Mouse (Mus musculus) adrenal gland, postnatal 14 days (tissue): ENCODE data around the gene Ide. TPM values are rescaled to one million over a fixed set of nuclear protein-coding genes. Genes with fewer than 3 reads are reported as not detected.
"Not testable (repeated sequence)": the region's sequence is repeated elsewhere in the genome, so short reads cannot be mapped to it uniquely, and the experiment has no call there.

Experiments
- DNase-seq: peaks from one replicate; pipeline ENCODE4 v3.0.0; 2021; ENCODE audit warnings: mixed read lengths
- total RNA-seq: library from RNA; stranded (reverse); gene quantifications from 2 replicates; pipeline ENCODE4 v1.2.3, GENCODE M21; 2021

Ide gene
- total RNA-seq, 1 experiment from 2014 or later = 81.1 TPM

DNA sequence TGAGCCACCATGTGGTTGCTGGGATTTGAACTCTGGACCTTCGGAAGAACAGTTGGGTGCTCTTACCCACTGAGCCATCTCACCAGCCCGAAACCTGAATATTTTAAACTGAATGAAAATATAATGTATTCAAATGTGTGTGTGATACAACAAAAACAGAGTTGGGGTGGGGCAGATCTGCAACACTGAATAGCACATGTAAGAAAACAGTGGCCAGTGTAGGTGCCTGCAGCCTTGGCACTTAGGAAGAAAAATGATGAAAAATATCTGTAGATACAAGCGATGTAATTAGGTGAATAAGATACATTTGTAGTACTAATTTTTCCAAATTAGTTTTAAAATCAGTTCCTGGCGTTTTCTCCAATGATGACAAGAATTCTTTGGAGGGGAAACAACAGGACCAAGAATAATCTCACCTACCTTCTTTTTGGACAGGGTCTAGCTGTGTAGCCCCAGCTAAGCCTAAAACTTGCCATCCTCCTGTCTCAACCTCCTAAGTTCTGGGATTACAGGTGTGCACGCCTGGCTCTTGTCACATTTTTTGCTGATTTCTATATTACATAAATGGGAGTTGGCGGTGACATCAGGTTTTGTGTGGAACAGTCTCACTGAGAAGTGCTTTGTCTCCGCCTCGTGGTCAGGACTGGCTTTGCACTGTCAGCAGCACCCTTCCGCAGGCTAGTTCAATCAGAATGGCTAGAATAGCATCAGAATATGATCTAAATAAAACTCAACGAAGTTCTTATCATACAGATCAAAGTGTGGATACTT lies 72.1 kb downstream of the Ide start:
- peak; percentile 96 for DNase-seq

DNA sequence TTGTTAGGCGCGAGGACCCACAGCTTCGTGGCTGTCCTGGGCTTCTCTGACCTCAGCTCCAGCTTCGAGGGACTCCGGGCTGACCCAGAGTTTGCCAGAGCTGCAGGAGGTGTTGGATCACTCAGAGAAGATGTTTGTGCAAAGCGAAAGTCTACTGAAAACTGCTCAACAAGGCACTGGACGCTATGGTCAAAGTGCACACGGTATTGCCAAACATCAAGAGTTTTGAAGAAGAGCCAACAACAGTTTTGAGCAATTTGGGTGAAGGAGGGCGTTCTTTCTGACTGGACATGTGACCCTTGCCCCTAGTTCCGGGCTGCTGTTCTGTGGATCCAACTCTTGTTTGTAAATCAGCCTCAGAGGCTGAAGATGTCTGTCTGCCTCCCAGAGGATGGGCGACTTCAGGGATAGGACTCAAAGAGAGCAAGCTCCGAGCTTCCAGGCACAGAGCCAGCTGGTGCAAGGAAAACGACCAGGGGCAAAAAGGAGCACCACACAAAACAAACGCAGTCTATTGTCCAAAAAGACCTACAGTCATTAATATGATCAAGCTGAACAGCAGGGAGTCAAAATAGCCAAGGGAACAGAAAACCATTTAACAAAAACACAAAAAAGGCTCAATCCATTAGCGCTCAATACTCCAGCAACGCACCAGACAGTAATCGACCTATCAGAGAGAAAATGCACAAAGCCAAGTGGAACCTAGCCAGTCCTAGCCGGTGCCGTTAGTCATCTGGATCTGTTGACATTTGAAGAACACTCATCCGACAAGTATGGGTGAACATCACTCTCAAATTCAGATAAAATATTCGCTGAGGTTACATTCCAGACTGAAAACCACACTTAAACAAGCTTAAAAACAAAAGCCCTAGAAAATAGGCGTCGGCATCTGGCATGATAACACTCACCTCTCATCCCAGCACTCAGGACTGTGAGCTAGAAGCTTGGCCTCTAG lies 73.4 kb downstream of the Ide start:
- peak; percentile 88 for DNase-seq

DNA sequence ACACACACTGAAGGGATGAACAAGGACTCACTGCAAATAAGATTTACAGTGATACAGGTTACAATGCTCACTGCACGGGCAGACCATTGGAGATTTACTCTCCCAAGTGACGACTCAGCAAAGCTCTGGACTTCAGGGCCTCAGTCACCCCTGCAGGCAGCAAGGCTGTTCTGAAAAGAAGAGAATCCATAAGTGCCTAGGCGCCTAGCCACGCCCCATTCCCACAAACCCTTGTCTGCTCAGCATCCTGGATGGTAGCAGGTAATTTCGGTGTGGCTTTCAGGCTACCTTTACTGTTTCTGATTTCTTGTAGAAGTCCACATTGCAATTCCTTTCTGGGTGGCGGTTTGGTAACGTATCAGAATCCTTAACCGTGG lies 74.1 kb downstream of the Ide start:
- DNase-seq = peak; percentile 40

DNA sequence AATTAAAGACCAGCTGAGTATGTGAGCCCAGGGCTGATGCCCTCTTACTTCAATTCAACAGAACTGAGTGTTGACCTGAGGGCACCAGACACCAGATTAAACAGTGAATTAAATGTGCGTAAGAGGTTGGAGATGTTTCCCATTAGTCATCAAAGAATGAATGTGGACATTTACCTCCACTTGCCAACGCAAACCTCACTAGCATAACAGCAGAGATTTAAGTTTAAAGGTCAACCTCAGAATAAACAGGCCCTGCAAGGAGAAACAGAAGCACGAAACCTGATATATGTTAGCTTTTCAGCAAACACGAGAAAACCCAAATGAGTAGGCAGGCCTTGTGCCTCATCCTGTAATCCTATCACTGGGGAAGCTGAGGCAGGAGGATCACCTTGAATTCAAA lies 75.3 kb downstream of the Ide start:
- DNase-seq = no peak

DNA sequence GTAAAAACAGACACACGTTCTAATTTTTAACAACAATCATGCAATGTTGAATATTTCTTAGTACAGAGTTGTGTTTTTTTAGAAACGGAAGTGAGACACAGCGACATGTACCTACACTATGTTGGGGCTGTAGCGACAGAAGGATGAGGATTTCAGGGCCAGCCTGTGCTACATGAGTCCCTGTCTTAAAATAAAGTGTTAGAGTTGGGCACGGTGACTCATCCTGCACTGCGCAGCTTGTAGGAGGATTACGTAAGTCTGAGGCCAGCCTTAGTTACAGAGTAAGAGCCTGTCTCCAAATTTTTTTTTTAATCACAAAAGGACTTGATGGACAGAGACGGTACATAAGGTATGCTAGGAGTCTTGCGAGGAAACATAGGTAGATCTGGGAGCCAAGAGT lies 82.3 kb downstream of the Ide start:
- DNase-seq = no peak

DNA sequence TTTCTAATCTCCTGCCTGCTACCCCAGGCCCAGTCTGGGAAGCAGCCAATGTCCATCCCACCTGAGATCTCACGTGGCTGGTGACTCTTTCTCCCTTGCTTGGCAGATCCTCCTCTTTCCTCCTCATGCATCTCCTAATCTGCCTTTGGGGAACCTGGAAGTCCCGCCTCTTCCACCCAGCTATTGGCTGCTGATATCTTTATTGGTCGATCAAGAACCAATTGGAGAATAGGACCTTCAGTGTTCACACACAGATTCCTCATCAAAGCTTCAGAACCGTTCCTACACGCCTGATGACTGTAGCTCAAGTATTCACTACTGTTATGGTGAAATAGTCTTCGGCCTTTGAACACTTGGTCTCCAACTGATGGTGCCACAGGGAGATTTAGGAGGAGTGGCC lies 85.5 kb downstream of the Ide start:
- DNase-seq = no peak

DNA sequence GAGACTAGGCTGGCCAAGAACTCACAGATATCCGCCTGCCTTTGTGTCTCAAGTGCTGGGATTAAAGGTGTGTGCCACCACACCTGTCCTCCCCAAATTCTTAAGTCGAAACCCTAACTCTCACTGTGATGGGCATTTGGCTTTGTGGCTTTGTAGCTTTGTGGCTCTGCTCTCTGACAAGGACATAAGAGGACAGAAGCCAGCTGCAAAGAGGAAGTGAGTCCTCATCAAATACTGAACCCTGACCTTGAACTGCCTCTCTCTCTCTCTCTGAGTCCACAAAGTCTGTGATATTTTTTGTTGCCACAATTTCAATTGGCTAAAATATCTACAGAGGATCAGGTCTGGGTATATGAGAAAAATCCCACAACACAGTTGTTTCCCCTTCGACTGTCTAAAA lies 89.5 kb downstream of the Ide start:
- no peak for DNase-seq

DNA sequence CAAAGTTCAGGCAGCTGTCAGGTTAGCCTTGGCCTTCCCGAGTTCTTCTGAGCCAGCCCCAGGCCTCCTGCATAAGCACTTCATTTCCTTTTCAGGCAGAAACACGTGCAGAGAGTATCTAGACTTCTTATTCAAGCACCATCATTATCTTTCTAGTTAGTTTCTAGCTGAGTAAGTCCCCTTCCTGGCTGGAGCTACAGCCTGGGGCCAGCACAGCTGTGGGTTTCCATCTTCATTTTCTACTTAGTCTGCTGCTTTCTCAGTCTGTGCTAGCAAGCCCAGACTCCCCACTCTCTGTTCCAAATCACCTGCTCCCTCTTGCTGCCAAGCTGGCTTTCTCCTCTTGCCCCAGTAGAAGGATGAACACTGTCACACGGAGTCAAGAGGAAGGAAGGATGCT lies 90.8 kb downstream of the Ide start:
- DNase-seq = no peak

DNA sequence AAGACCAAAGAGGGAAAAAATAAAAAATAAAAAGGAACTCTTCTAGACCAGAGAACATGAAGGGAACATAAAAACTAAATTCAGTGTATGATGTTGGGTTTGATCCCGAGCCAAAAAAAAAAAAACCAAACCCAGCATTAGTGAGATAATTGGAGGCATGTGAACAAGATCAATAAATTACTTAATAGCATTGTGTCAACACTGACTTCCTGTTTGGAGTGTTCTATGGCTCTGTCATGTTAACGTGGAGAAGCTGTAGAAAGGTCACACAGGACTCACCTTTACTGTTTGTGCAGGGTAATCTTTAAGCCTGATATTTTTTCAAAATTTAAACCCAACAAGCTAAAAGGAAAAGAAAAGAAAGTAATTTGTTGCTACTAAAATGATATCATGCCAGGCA lies 94.9 kb downstream of the Ide start:
- DNase-seq = no peak

DNA sequence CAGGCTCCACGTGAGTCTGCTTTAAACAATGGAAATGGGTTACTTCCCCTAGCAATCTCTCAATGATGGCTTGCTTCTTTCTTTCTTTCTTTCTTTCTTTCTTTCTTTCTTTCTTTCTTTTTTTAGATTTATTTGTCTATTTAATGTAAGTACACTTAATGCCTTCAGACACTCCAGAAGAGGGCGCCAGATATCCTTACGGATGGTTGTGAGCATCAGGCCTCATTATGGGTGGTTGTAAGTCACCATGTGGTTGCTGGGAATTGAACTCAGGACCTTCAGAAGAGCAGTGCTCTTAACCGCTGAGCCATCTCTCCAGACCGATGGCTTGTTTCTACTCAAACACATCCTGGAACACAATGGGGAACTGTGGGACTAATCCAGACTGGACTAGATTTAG lies 96.5 kb downstream of the Ide start:
- peak; percentile 61 for DNase-seq

DNA sequence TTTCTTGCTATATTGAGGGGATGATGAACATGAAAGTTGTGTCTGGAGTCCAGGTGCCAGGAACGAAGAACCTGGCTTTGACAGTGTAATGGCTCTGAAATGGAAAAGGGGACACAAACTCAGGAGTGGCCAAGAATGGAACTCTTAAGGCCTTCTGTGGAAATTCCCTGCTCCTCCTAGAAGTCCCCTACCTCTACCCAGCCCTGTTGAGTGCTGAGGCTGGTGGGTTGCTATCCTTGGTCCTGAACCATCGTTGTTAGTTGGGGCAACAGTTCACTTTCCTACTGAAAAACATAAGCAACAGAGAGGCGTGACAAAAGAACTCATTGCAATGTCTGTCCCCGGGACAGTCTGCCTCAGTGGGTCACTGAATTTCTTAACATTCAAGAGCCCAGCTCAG lies 98.6 kb downstream of the Ide start:
- peak; percentile 78 for DNase-seq

DNA sequence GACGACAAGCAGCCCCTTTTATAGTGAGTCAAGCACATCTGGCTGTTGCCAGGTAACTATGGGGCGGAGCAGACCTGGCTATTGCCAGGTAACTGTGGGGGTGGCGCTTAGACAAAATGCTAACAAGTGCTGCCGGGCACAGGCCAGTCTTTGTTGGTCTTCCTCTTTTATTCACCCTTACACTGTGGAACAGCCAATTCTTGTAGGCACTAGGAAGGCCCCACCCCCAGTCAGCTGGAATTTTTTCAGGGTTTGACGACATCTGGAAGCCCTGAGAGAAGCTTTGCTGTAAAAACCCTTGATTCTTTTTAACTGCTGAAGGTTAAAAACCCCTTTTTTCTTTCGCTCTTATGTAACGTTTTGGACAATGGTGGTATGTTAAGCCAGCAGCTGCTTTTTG lies 99.0 kb downstream of the Ide start:
- peak; percentile 31 for DNase-seq

DNA sequence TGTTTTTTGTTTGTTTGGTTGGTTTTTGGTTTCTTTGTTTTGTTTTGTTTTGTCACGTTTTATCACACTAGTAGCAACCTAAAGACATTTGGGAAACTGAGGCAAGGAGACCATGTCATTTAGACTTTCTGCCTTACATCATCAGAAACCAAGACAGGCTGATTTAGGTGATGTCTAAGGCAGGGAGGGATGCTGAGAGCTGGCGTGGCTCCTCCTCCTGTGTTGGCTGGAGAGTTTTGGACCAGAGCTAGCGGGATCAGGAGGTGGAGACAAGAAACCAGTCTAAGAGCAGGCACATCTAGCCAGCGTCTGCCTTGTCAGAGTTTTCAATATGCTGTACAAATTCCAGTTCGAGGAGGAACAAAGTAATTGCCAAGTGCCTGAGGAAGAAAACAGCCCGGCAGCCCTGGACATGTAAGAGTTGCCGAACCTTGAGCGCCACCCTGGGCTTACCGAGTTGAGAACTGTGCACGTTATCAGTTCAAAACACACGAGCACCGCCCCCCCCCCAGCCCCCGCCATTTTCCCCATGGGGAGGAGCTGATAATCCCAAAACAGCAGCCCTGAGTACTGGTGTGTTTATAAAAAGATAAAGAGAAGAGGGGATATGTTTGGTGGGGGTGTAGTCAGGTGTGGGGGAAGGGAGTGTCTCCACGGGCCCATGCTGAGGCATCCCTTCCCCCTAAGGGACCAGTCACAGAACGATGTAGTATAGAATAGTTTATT lies 99.8 kb downstream of the Ide start:
- no peak for DNase-seq

DNA sequence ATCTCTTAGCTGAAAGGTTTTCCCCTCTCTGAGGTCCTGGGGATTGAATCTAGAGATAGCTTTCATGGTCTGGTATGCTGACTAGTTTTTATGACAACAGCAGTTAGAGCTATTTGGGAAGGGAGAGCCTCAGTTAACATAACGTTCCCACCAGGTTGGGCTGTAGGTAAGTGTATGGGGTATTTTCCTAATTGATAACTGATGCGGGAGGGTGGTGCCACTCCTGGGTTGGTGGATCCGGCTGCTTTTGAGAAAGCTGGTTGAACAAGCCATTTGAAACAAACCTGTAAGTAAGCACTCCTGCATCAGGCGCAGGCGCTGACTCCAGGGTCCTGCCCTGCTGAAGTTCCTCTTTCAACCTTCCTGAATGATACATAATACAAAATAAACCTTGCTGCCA lies 100.3 kb downstream of the Ide start:
- no peak for DNase-seq

DNA sequence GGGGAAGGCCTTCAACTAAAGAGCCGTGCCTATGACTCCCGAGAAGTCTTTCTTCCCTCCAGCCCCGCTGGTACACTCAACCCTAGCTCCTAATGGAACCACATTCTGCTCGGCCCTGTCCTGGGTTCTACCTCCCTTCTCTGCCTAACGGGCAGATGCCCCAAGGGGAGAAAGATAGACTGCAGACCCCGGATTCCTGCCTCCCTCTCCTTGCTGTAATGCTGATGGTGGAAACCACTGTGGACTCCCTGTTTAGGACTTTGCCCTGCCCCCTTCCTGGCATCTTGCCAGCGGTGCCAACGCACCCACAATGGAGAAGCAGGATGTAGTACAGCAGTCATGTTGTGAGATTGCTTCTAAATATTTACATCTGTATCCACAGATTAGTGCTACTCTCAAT lies 101.8 kb downstream of the Ide start:
- peak; percentile 27 for DNase-seq

DNA sequence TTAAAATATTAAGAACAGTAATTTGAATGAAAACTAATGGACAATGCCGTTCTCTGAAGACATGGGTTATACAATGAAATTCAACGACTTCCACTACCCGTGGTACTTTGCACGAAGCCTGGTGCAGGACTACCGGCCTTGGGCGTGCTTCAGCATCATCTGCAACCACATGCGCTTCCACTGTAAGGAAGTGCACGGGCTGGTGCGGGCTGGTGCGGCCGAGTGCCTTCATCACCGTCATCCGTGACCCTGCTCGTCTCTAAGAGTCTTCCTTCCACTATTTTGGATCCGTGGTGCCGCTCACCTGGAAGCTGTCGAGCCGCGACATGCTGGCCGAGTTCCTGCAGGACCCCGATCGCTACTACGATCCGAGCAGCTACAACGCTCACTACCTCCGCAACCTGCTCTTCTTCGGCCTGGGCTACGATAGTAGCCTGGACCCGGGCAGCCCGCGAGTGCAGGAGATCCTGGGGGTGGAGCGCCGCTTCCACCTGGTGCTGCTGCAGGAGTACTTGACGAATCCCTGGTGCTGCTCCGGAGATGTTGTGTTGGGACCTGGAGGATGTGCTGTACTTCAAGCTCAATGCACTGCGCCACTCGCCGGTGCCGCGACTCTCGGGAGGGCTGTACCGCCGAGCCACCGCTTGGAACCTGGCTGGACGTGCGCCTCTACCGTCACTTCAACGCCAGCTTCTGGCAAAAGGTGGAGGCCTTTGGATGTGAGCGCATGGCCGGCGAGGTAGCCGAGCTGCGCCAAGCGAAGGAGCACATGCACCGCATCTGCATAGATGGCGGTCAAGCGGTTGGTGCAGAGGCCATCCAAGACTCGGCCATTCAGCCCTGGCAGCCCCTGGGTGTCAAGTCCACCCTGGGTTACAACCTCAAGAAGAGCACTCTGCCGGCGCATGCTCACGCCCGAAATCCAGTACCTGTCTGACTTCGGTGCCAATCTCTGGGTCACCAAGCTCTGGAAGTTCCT lies 103.8 kb downstream of the Ide start:
- DNase-seq = peak; percentile 39

DNA sequence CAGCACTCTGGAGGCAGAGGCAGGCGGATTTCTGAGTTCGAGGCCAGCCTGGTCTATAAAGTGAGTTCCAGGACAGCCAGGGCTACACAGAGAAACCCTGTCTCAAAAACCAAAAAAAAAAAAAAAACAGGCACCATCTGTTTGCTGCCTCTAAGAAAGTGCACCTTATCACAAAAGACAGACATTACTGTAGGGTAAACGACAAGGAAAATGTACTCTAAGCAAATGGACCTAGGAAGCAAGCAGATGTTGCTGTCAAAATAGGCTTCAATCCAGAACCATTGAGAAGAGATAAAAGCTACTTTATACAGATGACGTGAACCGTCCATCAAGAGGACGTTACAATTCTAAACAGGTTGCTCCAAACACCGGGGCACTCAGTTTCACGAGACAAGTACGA lies 105.1 kb downstream of the Ide start:
- DNase-seq = not testable (repeated sequence)

DNA sequence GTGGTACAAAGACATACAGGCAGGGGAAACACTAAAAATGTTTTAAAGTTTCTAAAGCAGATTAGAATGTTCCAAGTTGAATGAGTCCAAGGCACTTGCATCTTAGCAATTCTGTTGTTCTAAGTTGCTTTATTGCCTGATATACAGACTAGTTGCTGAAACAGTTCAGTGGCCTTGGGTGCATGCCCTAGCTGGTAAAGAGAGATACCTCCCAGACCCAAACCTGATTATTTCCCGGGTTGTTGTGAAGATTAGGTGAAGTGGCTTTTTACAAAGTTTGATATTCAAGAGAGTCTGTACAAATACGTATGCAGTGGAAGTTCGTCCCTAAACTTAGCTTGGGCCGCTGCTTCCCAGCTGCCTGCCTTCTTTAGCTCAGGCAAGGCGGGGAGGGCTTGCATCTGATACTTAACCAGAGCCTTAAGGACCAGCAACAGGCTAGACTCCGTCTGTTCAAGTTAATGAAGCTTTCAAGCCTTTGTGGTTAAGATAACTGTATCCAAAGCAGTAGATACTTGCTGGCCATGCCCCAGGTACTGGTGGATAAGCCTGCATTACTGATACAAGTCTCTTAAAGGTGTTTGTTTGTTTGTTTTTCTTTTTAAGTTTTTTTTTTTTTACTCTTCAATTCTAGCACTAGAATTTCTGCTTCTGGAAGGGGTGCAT lies 112.3 kb downstream of the Ide start:
- no peak for DNase-seq
